Mouse (Mus musculus) layer of hippocampus, adult 11-12 months (tissue): ENCODE measurements at regions not wholly inside any gene's neighbourhood (a gene's known extent, or its start where the extent isn't known, plus 50 kb on each side); places are given as distances from the start of the nearest gene placed in this dataset.

Source experiments
- DNase-seq: peaks from one replicate; pipeline ENCODE4 v3.0.0; 2022; ENCODE audit warnings: low spot score

DNA sequence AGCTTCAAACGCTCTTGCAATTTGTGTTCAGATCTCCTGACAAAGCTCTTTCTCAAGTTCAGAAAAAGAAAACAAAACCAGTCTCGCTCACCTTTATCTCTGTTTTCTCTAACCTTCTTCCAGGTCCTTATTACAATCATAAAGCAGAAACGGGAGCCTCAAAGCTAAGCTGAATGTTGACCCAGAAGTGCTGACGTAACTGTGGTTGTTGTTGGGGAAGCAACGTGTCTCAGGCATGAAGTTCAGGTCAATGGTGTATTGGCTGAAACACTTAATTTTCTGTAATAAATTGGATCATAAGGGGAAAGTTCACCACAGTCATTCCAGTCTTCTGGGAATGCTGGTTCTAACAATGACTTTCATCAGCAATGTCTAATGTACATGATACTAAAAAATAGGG, 586.7 kb downstream of the Ofcc1 start:
- DNase-seq = no peak

DNA sequence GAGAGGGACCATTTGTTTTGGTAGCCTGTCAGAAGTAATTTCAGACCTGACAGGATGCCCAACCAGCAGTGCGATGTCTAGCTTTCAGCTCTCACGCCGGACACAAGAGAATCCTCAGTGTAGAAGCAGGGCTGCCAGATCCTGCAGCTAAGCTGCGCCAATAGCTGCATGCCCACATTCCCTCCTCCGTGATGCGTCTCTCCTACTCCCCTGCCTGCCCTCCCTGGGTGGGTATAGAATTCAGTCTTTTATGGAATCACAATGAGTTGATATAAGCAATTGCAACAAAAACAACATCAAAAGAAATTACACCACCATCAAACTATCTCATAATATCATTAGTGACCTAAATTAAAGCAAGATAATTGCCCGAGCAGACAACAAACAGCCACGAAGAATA, 587.1 kb downstream of the Ofcc1 start:
- no peak for DNase-seq

DNA sequence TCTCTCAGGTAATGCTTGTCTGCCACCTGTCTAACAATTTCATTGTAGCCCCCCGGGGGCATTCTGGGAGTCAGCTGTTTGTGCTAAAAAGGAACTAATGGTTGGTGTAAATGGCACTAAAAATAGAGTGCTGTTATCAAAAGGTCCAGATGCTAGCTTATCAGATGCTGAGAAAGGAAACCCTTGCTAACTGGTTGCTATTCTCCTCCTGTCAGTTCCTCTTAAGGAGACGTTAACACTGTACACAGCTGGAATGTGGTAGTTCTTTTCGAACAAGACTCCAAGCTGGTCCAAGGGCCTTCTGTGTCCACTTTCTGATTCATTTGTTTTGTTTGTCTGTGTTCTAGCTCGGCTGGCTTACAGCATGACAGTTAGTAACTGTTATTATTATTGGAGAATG, 592.0 kb downstream of the Ofcc1 start:
- DNase-seq = no peak

DNA sequence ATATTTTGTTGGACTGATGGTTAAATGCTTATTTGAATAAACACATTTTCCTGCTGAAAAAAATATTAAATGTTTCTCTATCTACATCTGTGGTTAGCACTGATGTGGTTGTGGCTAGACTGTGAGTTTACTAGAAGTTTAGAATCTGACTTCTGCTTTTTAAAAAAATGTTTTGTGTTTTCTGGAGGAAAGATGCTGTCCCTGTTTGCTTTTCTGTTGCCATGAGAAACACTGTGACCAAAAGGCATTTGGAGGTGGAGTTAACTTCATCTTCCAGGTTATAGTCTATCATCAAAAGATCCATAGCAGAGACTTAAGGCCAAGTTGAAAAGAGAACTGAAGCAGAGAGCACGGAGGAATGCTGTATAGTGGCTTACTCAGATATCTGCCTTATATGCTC, 594.4 kb downstream of the Ofcc1 start:
- no peak for DNase-seq
